Mouse (Mus musculus) testis, adult 2 months (tissue): ENCODE measurements around the gene Trim15. TPM values are rescaled to one million over a fixed set of nuclear protein-coding genes. Genes with fewer than 3 reads are reported as not detected.

Experiments
- H3K27ac ChIP-seq: fragments of 200-500 bp; 2 replicates; pipeline ENCODE4 v1.5.1; 2012; ENCODE audit warnings: low read depth, low read length; ENCODE audit not compliant: control insufficient read depth, insufficient read depth
- H3K27me3 ChIP-seq: fragments of 200-500 bp; 2 replicates; pipeline ENCODE4 v1.6.1; 2012; ENCODE audit warnings: mild to moderate bottlenecking, low read length, moderate library complexity; ENCODE audit not compliant: control insufficient read depth, insufficient read depth
- H3K36me3 ChIP-seq: fragments of 200-500 bp; 2 replicates; pipeline ENCODE4 v1.6.1; 2012; ENCODE audit warnings: mild to moderate bottlenecking, low read length; ENCODE audit not compliant: control insufficient read depth, insufficient read depth
- H3K4me1 ChIP-seq: fragments of 200-500 bp; 2 replicates; pipeline ENCODE4 v1.6.1; 2012; ENCODE audit warnings: low read length; ENCODE audit not compliant: control insufficient read depth, insufficient read depth
- H3K4me3 ChIP-seq: fragments of 200-500 bp; 2 replicates; pipeline ENCODE4 v1.5.1; 2012; ENCODE audit warnings: low read depth, mild to moderate bottlenecking, low read length, moderate library complexity, mixed read lengths; ENCODE audit not compliant: control insufficient read depth
- CTCF ChIP-seq: fragments of 200-500 bp; IDR thresholded peaks from 2 replicates; pipeline ENCODE4 v1.5.1; 2012; ENCODE audit warnings: low read depth, mild to moderate bottlenecking, inconsistent platforms, low read length, moderate library complexity; ENCODE audit not compliant: control insufficient read depth, insufficient read depth, insufficient replicate concordance
- POLR2A ChIP-seq: fragments of 200-500 bp; IDR thresholded peaks from 2 replicates; pipeline ENCODE4 v1.6.1; 2012; ENCODE audit warnings: low read depth, mild to moderate bottlenecking, inconsistent platforms, low read length, moderate library complexity; ENCODE audit not compliant: control insufficient read depth
- polyA plus RNA-seq: library from polyadenylated mRNA; depleted of rRNA; stranded (reverse); fragments of >200 nt; gene quantifications from 2 replicates; pipeline ENCODE4 v1.2.3, GENCODE M21; 2012

Trim15 gene
- polyA plus RNA-seq, 1 experiment, result not detected

GRCm38 (mm10) chr17:36900691-36901090 is 33.7 kb upstream of the Trim15 start:
- Histone ChIP-seq H3K27ac (no peak overlapping the region), H3K4me3 (no peak overlapping the region), H3K36me3 (no peaks in the 10 kb centered on the region), H3K27me3 (no peaks in the 10 kb centered on the region), H3K4me1 (no peaks in the 10 kb centered on the region)
- TF ChIP-seq CTCF, result no peak
- TF ChIP-seq POLR2A, result no peak

DNA sequence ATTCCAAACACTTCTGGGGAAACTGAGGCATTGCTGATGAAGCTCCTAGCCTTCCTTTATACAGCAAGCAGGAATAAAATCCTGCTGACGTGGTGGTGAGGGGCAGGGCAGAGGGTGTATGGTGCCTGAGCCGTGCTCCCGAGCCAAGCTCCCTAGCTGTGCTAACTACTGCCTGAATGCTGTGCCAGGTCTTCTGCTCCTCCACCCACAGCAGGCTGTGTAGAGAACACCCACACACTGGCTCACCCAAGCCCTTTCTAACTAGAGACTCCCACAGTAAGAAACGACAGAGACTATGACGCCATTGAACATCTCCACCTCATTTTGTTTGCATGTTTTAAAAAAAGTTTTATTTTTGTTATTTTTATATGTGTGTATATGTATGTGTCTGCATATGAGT is 33.0 kb upstream of the Trim15 start:
- no peak for TF ChIP-seq POLR2A
- no peak for TF ChIP-seq CTCF
- Histone ChIP-seq H3K4me3 (no peak overlapping the region), H3K27ac (no peak overlapping the region), H3K4me1 (no peaks in the 10 kb centered on the region), H3K27me3 (no peaks in the 10 kb centered on the region), H3K36me3 (no peaks in the 10 kb centered on the region)

DNA sequence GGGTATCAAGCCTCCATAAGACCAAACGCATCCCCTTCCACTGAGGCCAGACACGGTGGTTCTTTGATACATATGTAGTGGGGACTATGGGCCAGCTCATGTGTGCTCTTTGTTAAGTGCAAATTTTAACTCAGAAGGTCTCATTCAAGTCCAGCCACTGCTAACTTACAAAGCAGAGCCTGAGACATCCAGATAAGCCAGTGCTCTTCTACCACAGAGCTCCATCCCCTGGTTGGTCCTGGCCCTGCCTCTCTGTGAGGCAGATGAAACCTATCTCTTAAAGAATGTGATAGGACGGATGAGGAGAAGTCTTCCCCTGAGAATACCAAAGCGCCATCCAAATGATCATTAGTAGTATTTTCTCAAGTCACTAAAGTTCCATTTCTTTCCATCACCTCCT is 32.4 kb upstream of the Trim15 start:
- no peak overlapping the region for H3K4me3 ChIP-seq
- H3K27me3 ChIP-seq, result no peaks in the 10 kb centered on the region
- H3K4me1 ChIP-seq, result no peaks in the 10 kb centered on the region
- no peaks in the 10 kb centered on the region for H3K36me3 ChIP-seq
- TF ChIP-seq CTCF (no peak), POLR2A (no peak)
- H3K27ac ChIP-seq, result no peak overlapping the region

DNA sequence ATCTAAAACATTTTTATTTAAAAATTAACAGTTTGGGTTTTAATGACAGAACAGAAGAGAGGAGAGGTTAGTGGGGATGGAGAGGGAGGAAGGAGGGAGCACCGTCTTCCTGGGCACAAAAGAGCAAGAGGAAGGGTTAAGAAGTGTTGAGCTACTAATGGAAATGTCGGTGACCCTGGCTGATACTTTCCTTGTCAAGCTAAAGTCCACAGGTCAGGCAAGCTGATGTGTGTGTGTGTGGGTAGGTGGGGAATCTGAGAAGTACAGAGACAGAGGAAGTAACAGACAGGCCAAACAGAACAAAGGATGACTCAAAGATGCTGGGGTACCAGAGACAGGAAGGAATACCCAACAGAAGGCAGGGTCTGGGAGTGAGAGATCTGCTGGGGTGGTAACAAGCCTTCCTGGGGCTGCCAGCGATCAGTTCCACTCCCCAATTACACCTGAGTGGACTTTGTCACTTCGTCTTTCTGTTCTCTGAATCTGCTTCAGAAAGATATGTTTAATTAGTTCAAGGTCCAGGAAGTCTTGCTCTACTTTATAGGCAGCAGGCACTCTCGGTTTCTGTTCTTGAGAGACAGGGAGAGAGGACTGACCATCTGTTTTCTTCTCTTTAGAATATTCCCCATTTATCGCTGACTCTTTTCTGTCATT is 30.7 kb upstream of the Trim15 start, which contains the start of gene Trim31:
TSS of gene Trim31 (plus strand) at position 567 of the 654 bp plus-strand sequence.
- H3K4me3 ChIP-seq, result no peak within 1 kb of the TSS

GRCm38 (mm10) chr17:36897065-36897464 is 30.1 kb upstream of the Trim15 start:
- no peaks in the 10 kb centered on the region for H3K36me3 ChIP-seq

More for the DNA sequence above, 30.7 kb upstream of the Trim15 start, which contains the start of gene Trim31:
- H3K4me1 ChIP-seq, result no peaks in the 10 kb centered on the region
- H3K27me3 ChIP-seq, result no peaks in the 10 kb centered on the region
- H3K27ac ChIP-seq, result no peak within 1 kb of the TSS
- H3K36me3 ChIP-seq, result no peaks in the 10 kb centered on the region
- no peak for TF ChIP-seq POLR2A
- TF ChIP-seq CTCF, result no peak

DNA sequence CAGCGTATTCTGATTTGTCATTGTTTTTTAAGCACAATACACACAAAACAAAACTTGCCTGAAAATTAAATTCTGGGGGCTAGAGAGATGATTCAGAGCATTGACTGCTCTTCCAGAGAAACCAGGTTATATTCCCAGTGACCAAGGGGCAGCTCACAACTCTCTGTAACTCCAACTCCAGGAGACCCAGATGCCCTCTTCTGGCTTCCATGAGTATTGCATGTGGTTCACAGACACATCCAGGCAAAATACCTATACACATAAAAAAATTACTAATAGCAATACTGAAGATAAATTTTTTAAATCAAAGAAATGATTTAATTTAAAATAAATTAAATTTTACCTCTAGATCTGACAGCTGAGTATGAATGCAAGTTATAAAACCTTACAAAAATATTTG is 29.6 kb upstream of the Trim15 start:
- TF ChIP-seq CTCF, result no peak
- TF ChIP-seq POLR2A, result no peak
- Histone ChIP-seq H3K4me3 (no peak overlapping the region), H3K27ac (no peak overlapping the region), H3K36me3 (no peaks in the 10 kb centered on the region), H3K27me3 (no peaks in the 10 kb centered on the region), H3K4me1 (no peaks in the 10 kb centered on the region)

More at GRCm38 (mm10) chr17:36897065-36897464, 30.1 kb upstream of the Trim15 start:
- H3K4me3 ChIP-seq, result no peak overlapping the region
- no peak for TF ChIP-seq CTCF
- TF ChIP-seq POLR2A, result no peak
- no peak overlapping the region for H3K27ac ChIP-seq
- no peaks in the 10 kb centered on the region for H3K27me3 ChIP-seq
- no peaks in the 10 kb centered on the region for H3K4me1 ChIP-seq

- Histone ChIP-seq H3K27me3 (no peaks in the 10 kb centered on the region), H3K4me1 (no peaks in the 10 kb centered on the region), H3K36me3 (no peaks in the 10 kb centered on the region), H3K4me3 (no peak overlapping the region), H3K27ac (no peak overlapping the region)
- TF ChIP-seq POLR2A (no peak), CTCF (no peak)
Observed at GRCm38 (mm10) chr17:36893387-36893786, 26.4 kb upstream of the Trim15 start.
